Mouse (Mus musculus) myocyte (in vitro differentiated cells): ENCODE data around the gene Lrrc36.

Experiments used
- CEBPB ChIP-seq: IDR thresholded peaks from 2 replicates; pipeline ENCODE4 v1.6.1; 2011; ENCODE audit warnings: mild to moderate bottlenecking, moderate library complexity; ENCODE audit not compliant: poor library complexity, insufficient read depth, severe bottlenecking
- MYOD1 ChIP-seq, 3 experiments: IDR thresholded peaks; one replicate each; pipeline ENCODE4 v1.6.1; 2011; ENCODE audit warnings: control low read depth in 2 of 3, low read depth in 2 of 3, mild to moderate bottlenecking in 2 of 3, moderate library complexity in 1 of 3; ENCODE audit not compliant: insufficient read length in 2 of 3, control insufficient read depth in 1 of 3
- POLR2A ChIP-seq: IDR thresholded peaks from one replicate; pipeline ENCODE4 v1.6.1; 2011; ENCODE audit warnings: low read depth, mild to moderate bottlenecking, control low read depth, moderate library complexity; ENCODE audit not compliant: insufficient read length
- POLR2AphosphoS2 ChIP-seq: IDR thresholded peaks from one replicate; pipeline ENCODE4 v1.6.1; 2011; ENCODE audit warnings: low read depth, control low read depth; ENCODE audit not compliant: insufficient read length
- SRF ChIP-seq: IDR thresholded peaks from one replicate; pipeline ENCODE4 v1.6.1; 2011; ENCODE audit warnings: low read depth; ENCODE audit not compliant: control insufficient read depth, insufficient read length
- TCF12 ChIP-seq: IDR thresholded peaks from one replicate; pipeline ENCODE4 v1.6.1; 2011; ENCODE audit warnings: mild to moderate bottlenecking, control low read depth; ENCODE audit not compliant: poor library complexity, insufficient read depth, severe bottlenecking
- TCF3 ChIP-seq: IDR thresholded peaks from one replicate; pipeline ENCODE4 v1.6.1; 2011; ENCODE audit warnings: low read depth, control low read depth; ENCODE audit not compliant: insufficient read length
- USF1 ChIP-seq: IDR thresholded peaks from one replicate; pipeline ENCODE4 v1.6.1; 2011; ENCODE audit warnings: low read depth, mild to moderate bottlenecking, control low read depth, moderate library complexity

DNA sequence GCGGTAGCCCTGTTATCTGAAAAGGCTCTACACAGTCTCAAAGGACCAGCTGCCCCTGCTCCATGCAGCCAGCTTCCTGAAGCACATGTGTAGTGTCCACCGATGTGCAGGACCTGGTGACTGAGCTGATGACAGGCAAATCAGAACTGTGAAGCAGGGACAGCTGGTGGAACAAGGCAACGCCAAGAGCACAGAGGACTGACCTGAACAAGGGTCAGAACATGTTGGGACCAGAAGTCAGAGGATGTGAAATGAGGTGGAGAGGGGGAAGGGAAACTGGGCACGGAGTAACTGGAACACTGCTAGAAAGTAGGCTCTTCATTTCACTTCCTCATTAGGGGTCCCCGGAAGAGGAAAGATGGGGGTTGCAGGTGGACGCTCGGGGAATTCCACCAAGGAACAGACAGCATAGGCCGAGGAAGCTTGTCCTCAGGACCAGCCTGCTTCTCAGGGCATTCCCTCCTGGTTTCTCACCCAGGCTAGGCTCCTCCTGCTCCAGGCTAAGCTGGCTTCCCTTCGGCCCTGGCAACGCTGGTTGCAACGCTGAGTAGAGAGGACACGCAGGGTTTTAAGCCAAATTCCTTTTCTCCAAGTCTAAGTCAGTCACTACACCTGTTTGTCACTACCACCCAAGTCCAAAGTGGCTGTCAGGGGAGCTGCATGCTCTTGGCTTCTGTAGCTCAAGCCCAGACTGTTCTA lies 20.1 kb upstream of the Lrrc36 start:
- TF ChIP-seq POLR2AphosphoS2 = no peak
- no peak for TF ChIP-seq SRF
- no peak for TF ChIP-seq USF1
- no peak for TF ChIP-seq POLR2A
- no peak for TF ChIP-seq TCF12
- TF ChIP-seq CEBPB = no peak
- TF ChIP-seq TCF3 = no peak
- TF ChIP-seq MYOD1 (IDR thresholded peaks at IDR 0.05; ENCODE audit: control insufficient read depth in 1 of 3, insufficient read length in 2 of 3, low read depth in 2 of 3) = no peak
